Mouse (Mus musculus) CH12.LX (cell line): ENCODE measurements around the gene Galnt9. TPM values are rescaled to one million over a fixed set of nuclear protein-coding genes. Genes with fewer than 3 reads are reported as not detected.

Experiments used
- DNase-seq: peaks from one replicate; pipeline ENCODE4 v3.0.0-alpha.2; 2013; ENCODE audit errors: extremely low read depth
- H3K27ac ChIP-seq: 2 replicates; pipeline ENCODE4 v1.5.1; 2012; ENCODE audit warnings: low read depth, mild to moderate bottlenecking, control low read depth, moderate library complexity; ENCODE audit not compliant: insufficient read depth
- H3K27me3 ChIP-seq: replicated peaks from 2 replicates; pipeline ENCODE3; 2012; ENCODE audit warnings: inconsistent platforms
- H3K36me3 ChIP-seq, 2 experiments: replicated peaks in 1 of 2; 2 replicates each; pipeline versions ENCODE3 to v1.6.1; 2012; ENCODE audit warnings: inconsistent platforms in 1 of 2, low read length in 1 of 2, mild to moderate bottlenecking in 1 of 2, mixed read lengths in 1 of 2, moderate library complexity in 1 of 2; ENCODE audit not compliant: control insufficient read depth in 1 of 2, insufficient read depth in 1 of 2
- H3K4me1 ChIP-seq, 2 experiments: 2 replicates each; pipeline ENCODE4 v1.6.1; 2012; ENCODE audit warnings: inconsistent platforms in 1 of 2, moderate library complexity in 1 of 2; ENCODE audit not compliant: insufficient read depth in 2 of 2, control insufficient read depth in 1 of 2
- H3K4me2 ChIP-seq: 2 replicates; pipeline ENCODE4 v1.6.1; 2012; ENCODE audit warnings: low read depth, mild to moderate bottlenecking, control low read depth; ENCODE audit not compliant: poor library complexity, insufficient read depth, severe bottlenecking
- H3K4me3 ChIP-seq, 3 experiments: fragments of 150-350 bp in 1 of 3; sonication (generic) in 1 of 3; replicated peaks in 1 of 3; 2 replicates each; pipeline versions ENCODE3 to v1.5.1; 2011 to 2012; ENCODE audit warnings: low read depth in 2 of 3, low read length in 2 of 3, mild to moderate bottlenecking in 2 of 3, moderate library complexity in 2 of 3, control low read depth in 1 of 3, improper control_type of control experiment in 1 of 3, inconsistent platforms in 1 of 3, mixed read lengths in 1 of 3; ENCODE audit not compliant: poor library complexity in 1 of 3
- H3K79me2 ChIP-seq: replicated peaks from 2 replicates; pipeline ENCODE4 v1.6.1; 2012; ENCODE audit warnings: mild to moderate bottlenecking, moderate library complexity; ENCODE audit not compliant: control insufficient read depth, poor library complexity, insufficient read depth, severe bottlenecking; ENCODE audit errors: extremely low read depth
- H3K9ac ChIP-seq: 2 replicates; pipeline ENCODE4 v1.6.1; 2012; ENCODE audit warnings: low read depth, mild to moderate bottlenecking, control low read depth, moderate library complexity; ENCODE audit not compliant: insufficient read depth
- H3K9me3 ChIP-seq: replicated peaks from 2 replicates; pipeline ENCODE3; 2012; ENCODE audit warnings: low read length, inconsistent platforms, mixed read lengths
- E2F4 ChIP-seq: IDR thresholded peaks from 2 replicates; pipeline ENCODE4 v1.6.1; 2011; ENCODE audit warnings: low read depth, low read length, improper control_type of control experiment; ENCODE audit not compliant: insufficient replicate concordance
- JUN ChIP-seq: IDR thresholded peaks from 2 replicates; pipeline ENCODE4 v1.6.1; 2011; ENCODE audit warnings: low read depth, mild to moderate bottlenecking, low read length, improper control_type of control experiment, moderate library complexity; ENCODE audit not compliant: insufficient read depth
- JUND ChIP-seq: conservative IDR thresholded peaks from 2 replicates; pipeline ENCODE4 v1.6.1; 2011; ENCODE audit warnings: low read depth, low read length, improper control_type of control experiment
- MEF2A ChIP-seq: IDR thresholded peaks from 2 replicates; pipeline ENCODE4 v1.6.1; 2014; ENCODE audit warnings: low read depth, mild to moderate bottlenecking, inconsistent platforms, low read length, improper control_type of control experiment, borderline replicate concordance
- NRF1 ChIP-seq: IDR thresholded peaks from 2 replicates; pipeline ENCODE4 v1.6.1; 2014; ENCODE audit warnings: low read depth, mild to moderate bottlenecking, inconsistent platforms, low read length, improper control_type of control experiment, moderate library complexity
- RCOR1 ChIP-seq: conservative IDR thresholded peaks from 2 replicates; pipeline ENCODE4 v1.6.1; 2012; ENCODE audit warnings: low read depth, mild to moderate bottlenecking, inconsistent platforms, low read length, improper control_type of control experiment
- TCF12 ChIP-seq: IDR thresholded peaks from 2 replicates; pipeline ENCODE4 v1.6.1; 2014; ENCODE audit warnings: low read depth, mild to moderate bottlenecking, inconsistent platforms, low read length, improper control_type of control experiment
- USF2 ChIP-seq: conservative IDR thresholded peaks from 2 replicates; pipeline ENCODE4 v1.6.1; 2011; ENCODE audit warnings: low read depth, low read length, improper control_type of control experiment
- ZKSCAN1 ChIP-seq: IDR thresholded peaks from 2 replicates; pipeline ENCODE4 v1.6.1; 2012; ENCODE audit warnings: low read depth, inconsistent platforms, low read length, improper control_type of control experiment, borderline replicate concordance
- dilution Hi-C: fragments of 300-500 bp; cut with MboI; formaldehyde crosslinking; loops from 2 replicates; pipeline ENCODE4 v1.14.3; 2020; ENCODE audit warnings: low sequenced_read_pairs; ENCODE audit not compliant: extremely low pct_unique_long_range_greater_than_20kb, extremely low pct_ligation_motif_present
- in situ Hi-C: fragments of 300-500 bp; cut with MboI; formaldehyde crosslinking; loops from 3 replicates; pipeline ENCODE4 v1.14.3; 2019; ENCODE audit warnings: low sequenced_read_pairs, low pct_ligation_motif_present, low pct_unique_long_range_greater_than_20kb, mixed read lengths
- polyA plus RNA-seq: library from polyadenylated mRNA; unstranded; fragments of >175 nt; gene quantifications from 2 replicates; pipeline ENCODE4 v1.2.1, GENCODE M21; 2012; ENCODE audit warnings: low read depth; ENCODE audit not compliant: insufficient read length
- total RNA-seq, 2 experiments: library from RNA; depleted of rRNA; stranded (reverse); fragments of 300-350 nt in 1 of 2; fragments of >200 nt in 1 of 2; gene quantifications; 2 replicates each; pipeline ENCODE4 v1.2.3; 2012 to 2014

The Galnt9 gene
- total and polyA plus RNA-seq, 3 experiments: not detected

DNA sequence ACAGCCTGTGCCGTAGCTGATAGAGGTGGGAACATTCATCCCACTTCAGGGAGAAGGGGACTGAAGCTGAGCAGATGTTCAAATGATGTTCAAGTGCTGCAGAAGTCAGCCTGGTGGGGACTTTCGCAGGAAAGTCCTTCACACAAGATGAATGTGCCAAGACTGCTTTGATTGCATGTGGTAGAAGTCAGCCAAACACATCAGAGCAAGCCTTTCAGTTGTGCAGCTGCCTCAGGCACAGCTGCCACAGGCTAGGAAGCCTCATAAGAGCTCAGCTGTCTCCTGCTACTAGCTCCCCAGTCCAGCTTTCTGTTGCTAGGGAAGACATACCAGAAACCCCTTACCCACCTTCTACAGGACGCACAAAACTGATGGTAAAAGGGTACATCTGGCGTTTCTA lies 17.6 kb upstream of the Galnt9 start:
- TF ChIP-seq MEF2A: no peak
- Histone ChIP-seq H3K27me3 (no peaks in the 10 kb centered on the region), H3K27ac (no peak overlapping the region), H3K36me3 (peaks cover 0 to 2% of the 10 kb centered on the region in 2 experiments), H3K79me2 (no peaks in the 10 kb centered on the region), H3K4me3 (no peak overlapping the region), H3K4me2 (no peak overlapping the region), H3K4me1 (no peaks in the 10 kb centered on the region), H3K9ac (no peak overlapping the region), H3K9me3 (no peaks in the 10 kb centered on the region)
- dilution Hi-C loops: no loop called here
- in situ Hi-C loops: no loop called here
- no peak for DNase-seq

GRCm38 (mm10) chr5:110531091-110531490 lies 13.1 kb upstream of the Galnt9 start:
- in situ Hi-C loops (no loop called here), dilution Hi-C loops (no loop called here)
- no peak for TF ChIP-seq NRF1

DNA sequence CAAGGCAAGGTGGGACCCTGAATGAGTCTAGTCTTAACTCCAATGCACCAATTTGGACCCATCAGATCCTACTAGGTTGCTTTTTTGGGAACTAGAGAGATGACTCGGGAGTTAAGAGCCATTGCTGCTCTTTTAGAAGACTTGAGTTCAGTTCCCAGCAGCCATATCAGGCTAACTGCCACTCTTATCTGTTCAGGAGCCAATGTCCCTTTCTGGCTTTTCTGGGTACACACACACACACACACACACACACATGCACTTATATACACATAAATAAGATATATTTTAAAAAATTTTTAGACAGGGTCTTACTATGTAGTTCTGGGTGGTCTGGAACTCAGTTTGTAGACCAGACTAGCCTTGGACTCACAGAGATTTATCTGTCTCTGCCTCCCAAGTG lies 9.8 kb upstream of the Galnt9 start:
- Histone ChIP-seq H3K9ac (no peak overlapping the region), H3K4me3 (no peak overlapping the region), H3K27me3 (peaks cover 25% of the 10 kb centered on the region), H3K9me3 (peaks cover 6% of the 10 kb centered on the region), H3K4me1 (no peaks in the 10 kb centered on the region), H3K27ac (no peak overlapping the region), H3K79me2 (no peaks in the 10 kb centered on the region), H3K4me2 (no peak overlapping the region), H3K36me3 (no peaks in the 10 kb centered on the region)
- in situ Hi-C loops (no loop called here), dilution Hi-C loops (no loop called here)
- DNase-seq: no peak
- TF ChIP-seq TCF12: no peak
- no peak for TF ChIP-seq USF2
- no peak for TF ChIP-seq MEF2A
- TF ChIP-seq RCOR1: no peak
- TF ChIP-seq E2F4: no peak
- no peak for TF ChIP-seq ZKSCAN1
- TF ChIP-seq JUND: no peak
- no peak for TF ChIP-seq JUN

More at GRCm38 (mm10) chr5:110531091-110531490, 13.1 kb upstream of the Galnt9 start:
- DNase-seq: no peak
- Histone ChIP-seq H3K4me3 (no peak overlapping the region), H3K4me2 (no peak overlapping the region), H3K9me3 (peaks cover 6% of the 10 kb centered on the region), H3K36me3 (no peaks in the 10 kb centered on the region), H3K27me3 (peaks cover 11% of the 10 kb centered on the region), H3K9ac (no peak overlapping the region), H3K4me1 (no peaks in the 10 kb centered on the region), H3K27ac (no peak overlapping the region), H3K79me2 (no peaks in the 10 kb centered on the region)
